Mouse (Mus musculus) bone marrow macrophage, adult 2 months (primary cell): Measurements from ENCODE around the gene Catsperg1.

Experiments used
- CTCF ChIP-seq: IDR thresholded peaks from 2 replicates; pipeline ENCODE4 v1.5.1; 2012; ENCODE audit warnings: low read depth, mild to moderate bottlenecking, low read length, moderate library complexity
- POLR2A ChIP-seq: IDR thresholded peaks from 2 replicates; pipeline ENCODE4 v1.6.1; 2012; ENCODE audit warnings: mild to moderate bottlenecking, low read depth, low read length, borderline replicate concordance

GRCm38 (mm10) chr7:29214236-29214635, 401 bp upstream of the Catsperg1 start:
- no peak for TF ChIP-seq CTCF
- no peak for TF ChIP-seq POLR2A
